Mouse (Mus musculus) T-helper 2 cell (primary cell): ENCODE results near the gene Ttc38.

Source experiments
- in situ Hi-C: fragments of 300-600 bp; cut with MboI, MseI; formaldehyde crosslinking; loops from one replicate; pipeline ENCODE4 v1.15.1; 2025; ENCODE audit warnings: high pct_unique_total_duplicates

The Ttc38 gene

GRCm38 (mm10) chr15:85892498-85893118, 60.5 kb downstream of the Ttc38 start:
- in situ Hi-C loops: no loop called here

- in situ Hi-C loops: no loop called here
These were observed 61.8 kb downstream of the Ttc38 start for GRCm38 (mm10) chr15:85893871-85894270.

- in situ Hi-C loops: no loop called here
These were observed 64.2 kb downstream of the Ttc38 start for GRCm38 (mm10) chr15:85896284-85896683.

DNA sequence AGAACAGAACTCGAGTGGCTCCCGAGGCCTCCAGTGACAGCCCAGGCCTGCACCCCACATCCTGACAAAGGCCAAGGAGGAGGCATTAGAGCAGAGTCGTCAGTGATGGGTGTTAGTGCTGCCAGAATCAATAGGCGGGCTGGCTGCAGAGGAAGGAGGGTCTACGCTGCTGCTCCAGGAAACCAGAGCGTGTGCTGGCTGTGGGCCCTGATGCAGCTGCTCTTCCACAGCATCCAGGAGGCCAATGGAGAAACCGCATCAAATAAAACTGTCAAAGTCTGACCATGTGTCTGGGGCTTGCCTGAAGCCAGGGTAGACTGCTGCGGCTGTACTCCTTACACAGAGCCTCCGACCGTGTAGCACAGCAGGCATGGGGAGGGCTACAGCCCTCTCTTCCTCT, 65.0 kb downstream of the Ttc38 start:
- in situ Hi-C loops: no loop called here

- in situ Hi-C loops: no loop called here
These were observed 67.3 kb downstream of the Ttc38 start for GRCm38 (mm10) chr15:85899396-85899795.

- in situ Hi-C loops: no loop called here
These were observed 68.2 kb downstream of the Ttc38 start for GRCm38 (mm10) chr15:85900318-85900717.

DNA sequence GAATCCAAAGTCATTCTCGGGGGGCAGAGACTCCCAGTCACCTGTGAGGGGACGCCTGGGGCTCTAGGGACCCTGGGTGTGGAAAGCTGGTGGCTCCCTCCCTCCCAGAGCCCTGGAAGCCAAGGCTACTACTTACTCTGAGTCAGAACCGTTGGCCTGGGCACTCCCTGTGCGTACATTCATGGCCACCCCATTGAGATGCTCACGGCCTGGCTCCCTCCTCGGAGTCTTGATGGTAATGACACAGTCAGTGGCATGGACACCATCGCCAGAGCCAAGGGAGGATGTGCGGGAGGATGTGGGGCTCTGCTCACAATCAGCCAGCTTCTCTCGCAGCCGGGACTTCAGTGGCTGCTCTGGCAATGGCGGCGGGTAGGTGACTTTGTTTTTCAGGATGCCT, 68.7 kb downstream of the Ttc38 start:
- in situ Hi-C loops: no loop called here

DNA sequence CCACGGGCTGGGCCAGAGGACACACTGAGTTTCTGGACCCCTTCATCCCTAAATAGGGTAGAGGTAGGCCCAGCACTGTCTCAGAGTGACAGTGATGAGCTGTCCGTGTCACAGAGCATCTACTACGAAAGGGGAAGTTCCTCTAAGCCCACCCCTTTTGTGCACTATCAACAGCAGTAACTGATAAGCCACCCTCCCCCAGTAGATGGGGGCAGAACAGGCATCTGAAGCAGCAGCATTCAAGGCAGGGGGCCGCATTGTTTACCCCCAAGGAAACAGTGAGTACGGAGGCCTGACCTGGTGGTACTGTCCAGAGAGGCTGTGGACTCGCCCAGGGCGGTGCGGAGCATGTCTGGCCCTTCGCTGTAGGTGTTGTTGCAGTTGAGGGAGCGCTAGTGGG, 70.4 kb downstream of the Ttc38 start:
- in situ Hi-C loops: no loop called here

DNA sequence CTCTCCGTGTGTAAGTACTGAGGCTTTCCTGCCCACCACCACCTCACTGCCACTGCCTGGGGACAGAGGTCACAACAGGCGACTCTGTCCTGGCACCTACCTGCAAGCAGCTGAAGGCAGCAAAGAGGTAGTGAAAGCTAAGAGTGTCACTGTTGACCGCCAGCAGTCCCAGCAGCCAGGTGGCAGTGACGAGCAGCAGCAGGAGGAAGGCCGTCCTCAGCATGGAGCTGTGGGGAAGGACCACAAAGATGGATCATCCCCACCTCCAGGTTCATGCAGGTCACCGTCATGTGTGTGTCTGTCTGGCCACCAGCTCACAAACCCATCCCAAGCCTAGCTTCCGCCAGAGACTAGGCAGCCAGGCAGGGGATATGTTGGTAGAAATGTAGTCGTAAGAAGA, 71.7 kb downstream of the Ttc38 start:
- in situ Hi-C loops: no loop called here
